Mouse (Mus musculus) bone marrow, adult 2 months (tissue): ENCODE measurements around the gene Cldn9. TPM values are rescaled to one million over a fixed set of nuclear protein-coding genes. Genes with fewer than 3 reads are reported as not detected.
A peak's percentile ranks its signal among the peaks of the same experiment; 100 is the strongest.

Source experiments
- H3K27ac ChIP-seq: fragments of 200-500 bp; 2 replicates; pipeline ENCODE4 v1.5.1; 2012; ENCODE audit warnings: low read depth, mild to moderate bottlenecking, control low read depth, inconsistent platforms, low read length; ENCODE audit not compliant: control insufficient read depth, poor library complexity, insufficient read depth
- H3K4me1 ChIP-seq: fragments of 200-500 bp; 2 replicates; pipeline ENCODE4 v1.6.1; 2011; ENCODE audit warnings: low read length; ENCODE audit not compliant: control insufficient read depth, insufficient read depth
- H3K4me3 ChIP-seq: fragments of 200-500 bp; replicated peaks from 2 replicates; pipeline ENCODE3; 2011; ENCODE audit warnings: mild to moderate bottlenecking, low read depth, low read length, control low read depth; ENCODE audit not compliant: control insufficient read depth
- CTCF ChIP-seq: fragments of 200-500 bp; IDR thresholded peaks from 2 replicates; pipeline ENCODE4 v1.5.1; 2011; ENCODE audit warnings: low read length, control low read depth; ENCODE audit not compliant: control insufficient read depth, insufficient read depth
- POLR2A ChIP-seq: fragments of 200-500 bp; IDR thresholded peaks from 2 replicates; pipeline ENCODE4 v1.6.1; 2011; ENCODE audit warnings: low read depth, mild to moderate bottlenecking, control low read depth, low read length, borderline replicate concordance; ENCODE audit not compliant: control insufficient read depth
- WGBS: fragments of 180-500 bp; shearing (Covaris S2); methylation state at CpG from one replicate; pipeline ENCODE4 v1.1.7; 2018; 5-methylcytosine and 5-hydroxymethylcytosine counted together
- polyA plus RNA-seq: library from polyadenylated mRNA; stranded (reverse); fragments of >200 nt; gene quantifications from 2 replicates; pipeline ENCODE4 v1.2.4, GENCODE M21; 2011; ENCODE audit warnings: low replicate concordance; ENCODE audit not compliant: missing spikeins, insufficient read depth, insufficient read length

The Cldn9 gene
- polyA plus RNA-seq, 1 experiment: not detected

GRCm38 (mm10) chr17:23664556-23665021 lies 19.2 kb downstream of the Cldn9 start:
- Histone ChIP-seq H3K4me1 (no peaks in the 10 kb centered on the region; the same call in 1 of the 2 replicates), H3K4me3 (no peak overlapping the region), H3K27ac (no peak overlapping the region)
- 33% methylated on average over 5 of the region's 5 CpGs for WGBS
- TF ChIP-seq CTCF (peak; percentile 40; the same call in 1 of the 2 replicates), POLR2A (no peak)

GRCm38 (mm10) chr17:23661526-23661925 lies 22.3 kb downstream of the Cldn9 start:
- TF ChIP-seq POLR2A (no peak), CTCF (peak; percentile 47; the same call in 1 of the 2 replicates)
- Histone ChIP-seq H3K4me1 (no peaks in the 10 kb centered on the region; the same call in 1 of the 2 replicates), H3K27ac (no peak overlapping the region), H3K4me3 (no peak overlapping the region)
- WGBS: 9% methylated on average over 9 of the region's 9 CpGs

GRCm38 (mm10) chr17:23660876-23661200 lies 23.0 kb downstream of the Cldn9 start:
- H3K4me3 ChIP-seq: peak overlapping the region; percentile 23
- no peak overlapping the region for H3K27ac ChIP-seq
- no peaks in the 10 kb centered on the region; the same call in 1 of the 2 replicates for H3K4me1 ChIP-seq
- WGBS: 3% methylated on average over 14 of the region's 14 CpGs
- TF ChIP-seq POLR2A: no peak
- TF ChIP-seq CTCF: no peak

- TF ChIP-seq POLR2A (no peak), CTCF (peak; percentile 65)
- 5% methylated on average over 27 of the region's 27 CpGs for WGBS
- no peaks in the 10 kb centered on the region; the same call in 1 of the 2 replicates for H3K4me1 ChIP-seq
- peak within 1 kb of the TSS; percentile 23 for H3K4me3 ChIP-seq
- H3K27ac ChIP-seq: no peak within 1 kb of the TSS
Observed at GRCm38 (mm10) chr17:23660117-23660875, 23.5 kb downstream of the Cldn9 start, which contains the start of gene Bicdl2. Bicdl2 (plus strand) TSS chr17:23660506.

- TF ChIP-seq POLR2A (no peak), CTCF (no peak)
Observed at GRCm38 (mm10) chr17:23658450-23658849, 25.4 kb downstream of the Cldn9 start.

GRCm38 (mm10) chr17:23654410-23654809 lies 29.4 kb downstream of the Cldn9 start:
- 12% methylated on average over 2 of the region's 2 CpGs for WGBS
- 0 out of 2 replicates have a peak overlapping the region, but pooled peaks have one; percentile 31 for H3K27ac ChIP-seq
- peaks cover 3% of the 10 kb centered on the region; the same call in 1 of the 2 replicates for H3K4me1 ChIP-seq
- no peak overlapping the region for H3K4me3 ChIP-seq
- TF ChIP-seq CTCF (no peak), POLR2A (no peak)

More at GRCm38 (mm10) chr17:23658450-23658849, 25.4 kb downstream of the Cldn9 start:
- H3K27ac ChIP-seq: no peak overlapping the region
- H3K4me3 ChIP-seq: no peak overlapping the region
- WGBS: 49% methylated on average over 3 of the region's 3 CpGs
- peaks cover 3% of the 10 kb centered on the region; the same call in 1 of the 2 replicates for H3K4me1 ChIP-seq

GRCm38 (mm10) chr17:23654001-23654400 lies 29.8 kb downstream of the Cldn9 start:
- WGBS: 23% methylated on average over 6 of the region's 6 CpGs
- Histone ChIP-seq H3K4me1 (peaks cover 3% of the 10 kb centered on the region; the same call in 1 of the 2 replicates), H3K4me3 (no peak overlapping the region), H3K27ac (no peak overlapping the region)
- TF ChIP-seq CTCF (no peak), POLR2A (no peak)

GRCm38 (mm10) chr17:23653324-23653723 lies 30.5 kb downstream of the Cldn9 start:
- Histone ChIP-seq H3K4me1 (peaks cover 3% of the 10 kb centered on the region; the same call in 1 of the 2 replicates), H3K27ac (no peak overlapping the region), H3K4me3 (no peak overlapping the region)
- no peak for TF ChIP-seq POLR2A
- no peak for TF ChIP-seq CTCF
- WGBS: 44% methylated on average over 2 of the region's 2 CpGs

GRCm38 (mm10) chr17:23651363-23651762 lies 32.5 kb downstream of the Cldn9 start:
- Histone ChIP-seq H3K4me1 (peaks cover 3% of the 10 kb centered on the region; the same call in 1 of the 2 replicates), H3K4me3 (no peak overlapping the region), H3K27ac (no peak overlapping the region)
- TF ChIP-seq POLR2A (no peak), CTCF (no peak)
- 58% methylated on average over 6 of the region's 6 CpGs for WGBS
